Comparison of ENCODE assay signal across 28 mouse cellular contexts in the genomic region with DNA sequence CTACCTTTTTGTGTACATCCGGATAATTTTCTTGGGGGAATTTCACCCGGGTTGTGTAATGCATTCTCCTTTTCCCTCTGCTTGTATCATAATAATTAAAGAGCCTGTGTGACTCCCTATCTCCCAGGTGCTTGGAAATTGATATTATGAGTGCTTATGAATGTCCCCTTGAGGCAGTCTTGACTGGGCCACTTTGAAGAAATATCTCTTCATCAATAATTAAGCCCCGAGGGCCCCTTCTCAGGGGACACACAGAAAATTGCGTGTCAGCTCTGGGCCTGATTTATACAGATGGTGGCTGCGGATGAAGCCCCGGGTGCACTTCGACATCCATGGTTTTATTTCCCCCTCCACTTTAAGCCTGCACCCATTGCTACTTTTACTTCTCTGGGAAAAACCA. TPM values are rescaled to one million over a fixed set of nuclear protein-coding genes. Genes with fewer than 3 reads are reported as not detected.
A peak's percentile ranks its signal among the peaks of the same experiment; 100 is the strongest.
DNase-seq lines count a peak whose midpoint lies in the region; ATAC-seq and TF ChIP-seq lines count a peak whose summit lies in the region.
"Had no signal": no experiment of that assay in that cellular context is flagged by ENCODE, and none has a peak within 500 bp of the region (broad histone marks: within the 10 kb centered on the region; RNA-seq: fewer than 3 reads in every experiment).

No protein-coding gene starts in this region.

- DNase-seq in heart, adult 11 months: peak; percentile 71
- DNase-seq in heart, adult 18-20 months: no peak
- DNase-seq in neural tube, embryonic 11.5 days (ENCODE audit: low spot score): peak; percentile 19
- peak; percentile 35 for DNase-seq in brain, embryonic 14.5 days (ENCODE audit: low read depth)
- peak; percentile 21 for DNase-seq in mesoderm, embryonic 11.5 days (ENCODE audit: low read depth, low spot score)
- DNase-seq: adrenal gland, adult 2 months; adrenal gland, postnatal 14 days; cerebellum, adult 11-12 months; cerebellum, adult 8-10 months; cerebellum, postnatal 10 days; cerebellum, postnatal 36 days; gastrocnemius, postnatal 10 days; gastrocnemius, postnatal 36 days; heart, adult 2 months; heart, postnatal 14 days; heart, postnatal 4 days had no signal

- no peak overlapping the region for H3K27ac ChIP-seq in neural tube, embryonic 11.5 days (ENCODE audit: low read depth, low read length)
- no peak overlapping the region for H3K27ac ChIP-seq in neural tube, embryonic 15.5 days (replicated peaks)
- H3K27ac ChIP-seq: embryonic facial prominence, embryonic 13.5 days; forebrain, embryonic 10.5 days; forebrain, embryonic 13.5 days; heart, adult 2 months; heart, embryonic 10.5 days; heart, embryonic 13.5 days; hindbrain, embryonic 13.5 days; intestine, embryonic 15.5 days had no signal

- H3K27me3 ChIP-seq in neural tube, embryonic 11.5 days (ENCODE audit: control insufficient read depth, insufficient read depth, low read length): no peaks in the 10 kb centered on the region
- H3K27me3 ChIP-seq in neural tube, embryonic 15.5 days (replicated peaks): no peaks in the 10 kb centered on the region
- H3K27me3 ChIP-seq: embryonic facial prominence, embryonic 13.5 days; forebrain, embryonic 13.5 days; heart, embryonic 13.5 days; hindbrain, embryonic 13.5 days; intestine, embryonic 15.5 days had no signal

- no peak for TF ChIP-seq POLR2A in brain, embryonic 14.5 days (IDR thresholded peaks at IDR 0.05; ENCODE audit: borderline replicate concordance, extremely low read depth, insufficient read depth, insufficient read length, poor library complexity, severe bottlenecking)

- H3K4me3 ChIP-seq in neural tube, embryonic 11.5 days (ENCODE audit: low read depth, low read length): no peak overlapping the region
- no peak overlapping the region for H3K4me3 ChIP-seq in neural tube, embryonic 15.5 days (replicated peaks)
- H3K4me3 ChIP-seq: embryonic facial prominence, embryonic 13.5 days; forebrain, embryonic 10.5 days; forebrain, embryonic 13.5 days; heart, adult 2 months; heart, embryonic 10.5 days; heart, embryonic 13.5 days; hindbrain, embryonic 13.5 days; intestine, embryonic 15.5 days had no signal

- H3K9me3 ChIP-seq in neural tube, embryonic 11.5 days (ENCODE audit: control insufficient read depth, low read length): no peaks in the 10 kb centered on the region
- no peaks in the 10 kb centered on the region for H3K9me3 ChIP-seq in neural tube, embryonic 15.5 days (replicated peaks)
- H3K9me3 ChIP-seq: embryonic facial prominence, embryonic 13.5 days; forebrain, embryonic 10.5 days; forebrain, embryonic 13.5 days; heart, embryonic 10.5 days; heart, embryonic 13.5 days; hindbrain, embryonic 13.5 days; intestine, embryonic 15.5 days had no signal

- no peaks in the 10 kb centered on the region for H3K36me3 ChIP-seq in neural tube, embryonic 11.5 days (ENCODE audit: control insufficient read depth, insufficient read depth, low read length)
- no peaks in the 10 kb centered on the region for H3K36me3 ChIP-seq in neural tube, embryonic 15.5 days
- H3K36me3 ChIP-seq: embryonic facial prominence, embryonic 13.5 days; forebrain, embryonic 10.5 days; heart, embryonic 10.5 days; heart, embryonic 13.5 days; hindbrain, embryonic 13.5 days; intestine, embryonic 15.5 days had no signal

- H3K9ac ChIP-seq in neural tube, embryonic 11.5 days (ENCODE audit: low read length): no peak overlapping the region
- H3K9ac ChIP-seq in neural tube, embryonic 15.5 days (replicated peaks): no peak overlapping the region
- H3K9ac ChIP-seq: embryonic facial prominence, embryonic 13.5 days; forebrain, embryonic 13.5 days; heart, embryonic 13.5 days; hindbrain, embryonic 13.5 days; intestine, embryonic 15.5 days had no signal

- no peak overlapping the region for H3K4me2 ChIP-seq in neural tube, embryonic 11.5 days (ENCODE audit: low read depth)
- H3K4me2 ChIP-seq in neural tube, embryonic 15.5 days: no peak overlapping the region
- H3K4me2 ChIP-seq: embryonic facial prominence, embryonic 13.5 days; forebrain, embryonic 13.5 days; heart, embryonic 13.5 days; hindbrain, embryonic 13.5 days; intestine, embryonic 15.5 days had no signal

- 64% methylated on average over 7 of the region's 7 CpGs for WGBS in neural tube, embryonic 11.5 days
- WGBS in neural tube, embryonic 15.5 days: 39% methylated on average over 7 of the region's 7 CpGs

- ATAC-seq in neural tube, embryonic 11.5 days (ENCODE audit: insufficient read depth, low FRiP score, low TSS enrichment): peak; percentile 45; the same call in 1 of the 2 replicates
- no peak for ATAC-seq in neural tube, embryonic 15.5 days (ENCODE audit: low FRiP score)
- ATAC-seq: CD4-positive, CD25-positive, alpha-beta regulatory T cell, adult 4 months; forebrain, embryonic 13.5 days; forebrain, embryonic 16.5 days; hindbrain, embryonic 16.5 days; intestine, embryonic 15.5 days had no signal

- no peak for TF ChIP-seq CTCF in brain, embryonic 14.5 days (IDR thresholded peaks at IDR 0.05; ENCODE audit: borderline replicate concordance, extremely low read depth, insufficient read depth, insufficient read length)

- no peaks in the 10 kb centered on the region for H3K4me1 ChIP-seq in neural tube, embryonic 11.5 days (ENCODE audit: control insufficient read depth, insufficient read depth, low read length)
- no peaks in the 10 kb centered on the region for H3K4me1 ChIP-seq in neural tube, embryonic 15.5 days
- H3K4me1 ChIP-seq: embryonic facial prominence, embryonic 13.5 days; forebrain, embryonic 10.5 days; forebrain, embryonic 13.5 days; heart, embryonic 10.5 days; heart, embryonic 13.5 days; intestine, embryonic 15.5 days had no signal

RNA-seq across cellular contexts. Expression of gene Dpyd, which starts 8.3 kb away (rescaled TPM):
- total RNA-seq in heart, adult 18-20 months (2021): 1 to 10 TPM; 7.6 to 8.4 TPM
- polyA plus RNA-seq in neural tube, embryonic 11.5 days (2014; fragmentation: Nextera tagmentation; extraction: Ambion mirVana): 4.0 and 4.7 TPM in 2 replicates
- 8.0 and 8.1 TPM in 2 replicates for polyA plus RNA-seq in neural tube, embryonic 15.5 days (2015; fragmentation: Nextera tagmentation; extraction: Ambion mirVana)
- 1.6 and 2.2 TPM in 2 replicates for polyA plus RNA-seq in brain, embryonic 14.5 days (2012; rRNA removed)
- total RNA-seq: MEL had no signal
- polyA plus RNA-seq: CD4-positive, CD25-positive, alpha-beta regulatory T cell, adult 4 months had no signal

Comparison
In these comparisons a context has a peak if more than half of its experiments do, and no peak if none do; other contexts are left out.
1. DNase-seq: peak in heart, adult 11 months (single experiment), neural tube, embryonic 11.5 days (single experiment), brain, embryonic 14.5 days (single experiment) and mesoderm, embryonic 11.5 days (single experiment); none in heart, adult 18-20 months (0 of 2).